Mouse (Mus musculus): Measurements from ENCODE around the gene 4932411N23Rik.
"Not testable (repeated sequence)": the region's sequence is repeated elsewhere in the genome, so short reads cannot be mapped to it uniquely, and the experiment has no call there.

Gene 4932411N23Rik

DNA sequence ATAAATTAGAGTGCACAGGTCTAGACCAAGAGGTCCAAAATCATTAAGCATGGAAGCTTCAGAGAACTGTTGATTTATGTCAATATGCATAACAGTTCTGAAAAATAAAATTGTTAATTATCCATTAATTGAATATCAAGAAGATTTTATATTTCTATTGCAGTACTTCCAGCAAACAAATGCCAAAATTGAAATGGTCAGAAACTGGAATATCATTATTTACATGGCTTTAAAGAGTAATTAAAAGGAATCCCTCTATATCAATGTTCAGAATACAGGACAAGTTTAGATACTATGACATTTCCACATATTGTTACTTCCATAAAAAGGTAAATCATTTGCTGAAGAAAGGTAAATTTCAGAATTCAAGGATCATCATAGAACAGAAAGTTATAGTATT lies at the start of gene 4932411N23Rik:
TSS of gene 4932411N23Rik (minus strand) at position 101 of the 400 bp plus-strand sequence.
- no peak for DNase-seq (ENCODE audit: low read depth, low spot score)

DNA sequence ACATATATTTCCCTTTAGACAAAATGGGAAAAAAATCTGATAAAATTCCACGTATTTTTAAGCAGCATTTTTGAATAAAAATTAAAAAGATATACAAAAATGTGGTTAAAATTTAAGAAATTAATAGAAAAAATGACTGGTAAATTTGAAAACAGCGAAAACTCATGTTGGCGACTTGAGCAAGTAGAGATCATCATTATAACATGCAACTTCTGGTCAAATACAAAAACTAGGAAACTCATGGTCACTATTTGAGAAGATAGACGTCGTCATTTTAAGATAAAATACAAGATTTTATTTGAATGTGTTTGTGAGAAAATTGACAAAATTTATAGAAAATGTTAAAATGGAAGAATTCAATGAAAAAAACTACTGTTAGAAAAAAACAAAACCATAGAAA lies 35.8 kb downstream of the 4932411N23Rik start:
- no peak for DNase-seq (ENCODE audit: low read depth, low spot score)

DNA sequence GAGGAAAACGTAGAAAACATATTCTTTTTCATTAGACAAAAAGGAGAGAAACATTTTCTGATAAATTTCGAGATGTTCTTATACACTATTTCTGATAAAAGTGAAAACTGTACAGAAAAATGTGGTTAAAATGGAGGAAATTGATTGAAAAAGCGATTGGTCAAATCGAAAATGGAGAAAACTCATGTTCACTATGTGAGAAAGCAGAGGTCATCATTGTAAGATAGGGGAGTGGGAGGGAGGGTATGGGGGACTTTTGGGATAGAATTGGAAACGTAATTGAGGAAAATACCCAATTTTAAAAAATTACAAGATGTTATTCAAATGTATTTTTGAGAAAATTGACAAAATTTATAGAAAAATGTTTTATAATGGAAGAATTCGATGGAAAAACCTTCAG lies 38.0 kb downstream of the 4932411N23Rik start:
- DNase-seq (ENCODE audit: low read depth, low spot score): not testable (repeated sequence)

DNA sequence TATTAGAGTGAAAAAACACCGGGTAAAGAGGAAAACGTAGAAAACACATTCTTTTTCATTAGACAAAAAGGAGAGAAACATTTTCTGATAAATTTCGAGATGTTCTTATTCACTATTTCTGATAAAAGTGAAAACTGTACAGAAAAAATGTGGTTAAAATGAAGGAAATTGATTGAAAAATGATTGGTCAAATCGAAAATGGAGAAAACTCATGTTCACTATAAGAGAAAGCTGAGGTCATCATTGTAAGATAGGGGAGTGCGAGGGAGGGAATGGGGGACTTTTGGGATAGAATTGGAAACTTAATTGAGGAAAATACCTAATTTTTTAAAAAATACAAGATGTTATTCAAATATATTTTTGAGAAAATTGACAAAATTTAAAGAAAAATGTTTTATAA lies 40.8 kb downstream of the 4932411N23Rik start:
- not testable (repeated sequence) for DNase-seq (ENCODE audit: low read depth, low spot score)

DNA sequence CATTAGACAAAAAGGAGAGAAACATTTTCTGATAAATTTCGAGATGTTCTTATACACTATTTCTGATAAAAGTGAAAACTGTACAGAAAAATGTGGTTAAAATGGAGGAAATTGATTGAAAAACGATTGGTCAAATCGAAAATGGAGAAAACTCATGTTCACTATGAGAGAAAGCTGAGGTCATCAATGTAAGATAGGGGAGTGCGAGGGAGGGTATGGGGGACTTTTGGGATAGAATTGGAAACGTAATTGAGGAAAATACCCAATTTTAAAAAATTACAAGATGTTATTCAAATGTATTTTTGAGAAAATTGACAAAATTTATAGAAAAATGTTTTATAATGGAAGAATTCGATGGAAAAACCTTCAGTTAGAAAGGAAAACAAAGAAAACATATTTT lies 42.2 kb downstream of the 4932411N23Rik start:
- DNase-seq (ENCODE audit: low read depth, low spot score): not testable (repeated sequence)
